Mouse (Mus musculus) spleen, embryonic (tissue): ENCODE data around the gene Gm3543.
"Not testable (repeated sequence)": the region's sequence is repeated elsewhere in the genome, so short reads cannot be mapped to it uniquely, and the experiment has no call there.

Experiments
- CTCF ChIA-PET: fragments of 350-600 bp; sonication (Branson Sonifier 250); formaldehyde crosslinking; loops from one replicate; lab custom pipeline; 2022; lab: Charles Lee

The Gm3543 gene

GRCm38 (mm10) chr14:41983225-41983624 lies at the start of gene Gm3543:
Gm3543 (minus strand) TSS chr14:41983325.
- CTCF ChIA-PET, result not testable (repeated sequence)

- CTCF ChIA-PET, result not testable (repeated sequence)
Measured at GRCm38 (mm10) chr14:41968596-41968995, 14.5 kb downstream of the Gm3543 start.

- CTCF ChIA-PET, result not testable (repeated sequence)
Measured at GRCm38 (mm10) chr14:41967827-41968226, 15.3 kb downstream of the Gm3543 start, which contains the start of gene Gm6401. Gm6401 (minus strand) TSS chr14:41967927.

- CTCF ChIA-PET, result not testable (repeated sequence)
Measured at GRCm38 (mm10) chr14:41964095-41964494, 19.0 kb downstream of the Gm3543 start.

- CTCF ChIA-PET, result not testable (repeated sequence)
Measured at GRCm38 (mm10) chr14:41943695-41944094, 39.4 kb downstream of the Gm3543 start, which contains the start of gene 1700024B05Rik. 1700024B05Rik (plus strand) TSS chr14:41943995.
